Comparison of ENCODE assay signal across 11 mouse cellular contexts in genomic region chr8:78431356-78431755, GRCm38 (mm10). TPM values are rescaled to one million over a fixed set of nuclear protein-coding genes. Genes with fewer than 3 reads are reported as not detected.
A peak's percentile ranks its signal among the peaks of the same experiment; 100 is the strongest.
DNase-seq lines count a peak whose midpoint lies in the region; ATAC-seq lines count a peak whose summit lies in the region.
"Had no signal": no experiment of that assay in that cellular context is flagged by ENCODE, and none has a peak within 500 bp of the region (broad histone marks: within the 10 kb centered on the region; RNA-seq: fewer than 3 reads in every experiment).

No protein-coding gene starts in this region.

- peak; percentile 7 to 25 for DNase-seq in adrenal gland, adult 18-20 months (ENCODE audit: low spot score in 2 of 2)
- no peak for DNase-seq in adrenal gland, postnatal 4 days (ENCODE audit: low spot score in 2 of 2)
- peak; percentile 49 for DNase-seq in ovary, postnatal 36 days (ENCODE audit: low spot score)
- no peak for DNase-seq in ovary, postnatal 10 days (ENCODE audit: low spot score)
- DNase-seq in induced T-regulatory cell, adult 2 months (ENCODE audit: low read depth), result peak; percentile 7

- H3K9me3 ChIP-seq in neural tube, embryonic 13.5 days, result no peaks in the 10 kb centered on the region
- no peaks in the 10 kb centered on the region for H3K9me3 ChIP-seq in forebrain, embryonic 12.5 days
- H3K9me3 ChIP-seq: embryonic facial prominence, embryonic 15.5 days had no signal

- ATAC-seq in neural tube, embryonic 13.5 days (ENCODE audit: low read depth), result no peak
- ATAC-seq in monocyte, adult 5-6 weeks (replicated peaks; ENCODE audit: insufficient number of reproducible peaks, low FRiP score, low TSS enrichment, poor library complexity, severe bottlenecking), result no peak
- ATAC-seq in forebrain, embryonic 12.5 days (ENCODE audit: low FRiP score), result no peak

- H3K27ac ChIP-seq in neural tube, embryonic 13.5 days (replicated peaks), result no peak overlapping the region
- H3K27ac ChIP-seq in forebrain, embryonic 12.5 days, result no peak overlapping the region
- H3K27ac ChIP-seq: embryonic facial prominence, embryonic 15.5 days had no signal

- H3K9ac ChIP-seq in neural tube, embryonic 13.5 days, result no peak overlapping the region
- H3K9ac ChIP-seq in forebrain, embryonic 12.5 days, result no peak overlapping the region
- H3K9ac ChIP-seq: embryonic facial prominence, embryonic 15.5 days had no signal

- peaks cover 93% of the 10 kb centered on the region for H3K27me3 ChIP-seq in neural tube, embryonic 13.5 days
- peaks cover 78% of the 10 kb centered on the region for H3K27me3 ChIP-seq in forebrain, embryonic 12.5 days

- no peak overlapping the region for H3K4me3 ChIP-seq in neural tube, embryonic 13.5 days
- no peak overlapping the region for H3K4me3 ChIP-seq in forebrain, embryonic 12.5 days (replicated peaks)
- H3K4me3 ChIP-seq: embryonic facial prominence, embryonic 15.5 days had no signal

- H3K4me1 ChIP-seq in neural tube, embryonic 13.5 days (replicated peaks), result peaks cover 39% of the 10 kb centered on the region
- peaks cover 32% of the 10 kb centered on the region for H3K4me1 ChIP-seq in forebrain, embryonic 12.5 days

- H3K4me2 ChIP-seq in neural tube, embryonic 13.5 days, result peak overlapping the region; percentile 32; the same call in 1 of the 2 replicates
- H3K4me2 ChIP-seq in forebrain, embryonic 12.5 days, result no peak overlapping the region
- H3K4me2 ChIP-seq: embryonic facial prominence, embryonic 15.5 days had no signal

- WGBS in neural tube, embryonic 13.5 days, result 4% methylated on average over 4 of the region's 4 CpGs
- 3% methylated on average over 4 of the region's 4 CpGs for WGBS in forebrain, embryonic 12.5 days

- H3K36me3 ChIP-seq in neural tube, embryonic 13.5 days, result no peaks in the 10 kb centered on the region
- H3K36me3 ChIP-seq in forebrain, embryonic 12.5 days (replicated peaks), result no peaks in the 10 kb centered on the region
- H3K36me3 ChIP-seq: embryonic facial prominence, embryonic 15.5 days had no signal

RNA-seq across cellular contexts. Expression of gene Pou4f2, which starts 5.1 kb away (rescaled TPM):
- total RNA-seq in adrenal gland, adult 18-20 months (2021), result not detected
- not detected for total RNA-seq in adrenal gland, postnatal 4 days (2021)
- polyA plus RNA-seq in neural tube, embryonic 13.5 days (2015; fragmentation: Nextera tagmentation; extraction: Ambion mirVana), result 5.1 and 6.8 TPM in 2 replicates
- total RNA-seq in monocyte, adult 5-6 weeks (2017), result not detected in 3 replicates
- polyA plus RNA-seq in forebrain, embryonic 12.5 days (2016; fragmentation: Nextera tagmentation; extraction: Ambion mirVana), result not detected in 2 replicates
- total RNA-seq: liver, adult 2 months had no signal
- polyA plus RNA-seq: embryonic facial prominence, embryonic 15.5 days; liver, adult 2 months; spleen, adult 2 months had no signal

Comparison
In these comparisons a context has a peak if more than half of its experiments do, and no peak if none do; other contexts are left out.
1. DNase-seq: peak in adrenal gland, adult 18-20 months (2 of 2), ovary, postnatal 36 days (single experiment) and induced T-regulatory cell, adult 2 months (single experiment); none in adrenal gland, postnatal 4 days (0 of 2) and ovary, postnatal 10 days (single experiment).